Mouse (Mus musculus) stomach, embryonic 15.5 days (tissue): ENCODE data around the gene Kif27. TPM values are rescaled to one million over a fixed set of nuclear protein-coding genes. Genes with fewer than 3 reads are reported as not detected.
"Not testable (repeated sequence)": the region's sequence is repeated elsewhere in the genome, so short reads cannot be mapped to it uniquely, and the experiment has no call there.

Experiments used
- ATAC-seq: fragments of 200-750 bp; cut with Nextera tagmentation; 2 replicates; pipeline ENCODE4 v1.8.0; 2017; ENCODE audit warnings: low read depth, moderate number of reproducible peaks, moderate TSS enrichment; ENCODE audit not compliant: insufficient read depth, low FRiP score
- H3K27ac ChIP-seq: fragments of 300-500 bp; sonication (generic); 2 replicates; pipeline ENCODE4 v1.5.1; 2015; ENCODE audit warnings: mild to moderate bottlenecking, inconsistent platforms
- H3K27me3 ChIP-seq: fragments of 300-500 bp; sonication (generic); replicated peaks from 2 replicates; pipeline ENCODE4 v1.6.1; 2015; ENCODE audit warnings: inconsistent platforms
- H3K36me3 ChIP-seq: fragments of 300-500 bp; sonication (generic); 2 replicates; pipeline ENCODE4 v1.6.1; 2015; ENCODE audit warnings: inconsistent platforms
- H3K4me1 ChIP-seq: fragments of 300-500 bp; sonication (generic); 2 replicates; pipeline ENCODE4 v1.6.1; 2015; ENCODE audit warnings: inconsistent platforms
- H3K4me2 ChIP-seq: fragments of 300-500 bp; sonication (generic); 2 replicates; pipeline ENCODE4 v1.6.1; 2015; ENCODE audit warnings: mild to moderate bottlenecking, inconsistent platforms
- H3K4me3 ChIP-seq: fragments of 300-500 bp; sonication (generic); replicated peaks from 2 replicates; pipeline ENCODE4 v1.5.1; 2015; ENCODE audit warnings: inconsistent platforms
- H3K9ac ChIP-seq: fragments of 300-500 bp; sonication (generic); 2 replicates; pipeline ENCODE4 v1.6.1; 2015; ENCODE audit warnings: inconsistent platforms
- H3K9me3 ChIP-seq: fragments of 300-500 bp; sonication (generic); 2 replicates; pipeline ENCODE4 v1.6.1; 2016; ENCODE audit warnings: inconsistent platforms
- WGBS: fragments of 180-500 bp; shearing (Covaris S2); methylation state at CpG from one replicate; pipeline ENCODE4 v1.1.7; 2015; 5-methylcytosine and 5-hydroxymethylcytosine counted together
- polyA plus RNA-seq: library from polyadenylated mRNA; unstranded; fragments of >200 nt; fragmentation: Nextera tagmentation; extraction: Ambion mirVana; gene quantifications from 2 replicates; pipeline ENCODE4 v1.2.1, GENCODE M21; 2015

The Kif27 gene
- polyA plus RNA-seq, 1 experiment from 2014 or later, result 0.49 TPM

- H3K27ac ChIP-seq, result no peak overlapping the region
- peak overlapping the region; percentile 72 for H3K4me3 ChIP-seq
- H3K4me2 ChIP-seq, result peak overlapping the region; percentile 93
- H3K4me1 ChIP-seq, result 0 out of 2 replicates have a peak, but pooled peaks cover 3% of the 10 kb centered on the region
- WGBS, result 80% methylated on average over 7 of the region's 7 CpGs
- no peak for ATAC-seq
- peaks cover 6% of the 10 kb centered on the region; the same call in 1 of the 2 replicates for H3K9me3 ChIP-seq
- 0 out of 2 replicates have a peak overlapping the region, but pooled peaks have one; percentile 63 for H3K9ac ChIP-seq
- H3K27me3 ChIP-seq, result no peaks in the 10 kb centered on the region
- peaks cover 20% of the 10 kb centered on the region for H3K36me3 ChIP-seq
Measured at GRCm38 (mm10) chr13:58385547-58385920, 26.6 kb upstream of the Kif27 start.

DNA sequence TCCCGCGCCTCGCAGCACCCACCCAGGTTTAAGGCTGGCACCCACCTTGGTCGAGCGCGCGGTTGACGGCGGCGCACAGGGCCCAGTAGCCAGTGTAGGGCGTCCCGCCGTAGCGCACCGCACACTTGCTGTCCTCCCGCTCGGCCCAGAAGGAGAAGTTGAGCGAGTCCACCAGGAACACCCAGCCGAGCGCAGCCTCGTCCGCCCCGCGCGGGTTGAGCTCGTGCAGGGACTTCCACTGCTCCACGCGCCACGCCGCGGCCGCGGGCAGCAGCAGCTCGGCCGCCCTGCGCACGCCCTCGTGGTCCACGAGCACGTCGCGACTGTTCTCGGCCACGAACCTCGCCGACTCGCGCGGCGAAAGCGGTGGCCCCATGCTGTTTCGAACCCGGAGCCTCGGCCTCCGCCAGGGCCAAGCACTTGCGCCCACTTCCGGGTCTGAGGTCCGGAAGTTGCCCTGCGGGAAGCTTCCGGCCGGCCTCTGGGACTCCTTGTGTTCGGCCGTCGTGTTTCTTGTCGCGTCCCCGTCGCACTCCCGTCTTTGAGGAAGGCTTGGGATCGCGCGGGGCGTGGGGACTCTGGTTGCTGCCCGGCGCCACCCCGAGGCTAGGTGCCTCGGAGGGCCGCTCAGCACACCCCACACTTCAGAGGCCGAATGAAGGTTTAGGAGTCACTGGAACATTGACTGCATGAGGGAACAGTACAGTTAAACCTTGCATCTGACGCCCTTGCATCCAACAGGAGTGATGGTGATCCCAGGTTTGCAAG, 26.0 kb upstream of the Kif27 start, which contains the start of gene 2210016F16Rik:
Gene 2210016F16Rik, minus strand, starts transcription at position 447 of the 768 bp plus-strand sequence.
- H3K4me1 ChIP-seq, result 0 out of 2 replicates have a peak, but pooled peaks cover 3% of the 10 kb centered on the region
- no peak within 1 kb of the TSS for H3K27ac ChIP-seq
- 2% methylated on average over 80 of the region's 80 CpGs for WGBS

GRCm38 (mm10) chr13:58384371-58384770, 25.4 kb upstream of the Kif27 start:
- Histone ChIP-seq H3K4me1 (0 out of 2 replicates have a peak, but pooled peaks cover 3% of the 10 kb centered on the region), H3K27ac (no peak overlapping the region), H3K36me3 (peaks cover 25% of the 10 kb centered on the region), H3K4me2 (peak overlapping the region; percentile 93), H3K4me3 (peak overlapping the region; percentile 72), H3K9ac (peak overlapping the region; percentile 63), H3K9me3 (peaks cover 6% of the 10 kb centered on the region; the same call in 1 of the 2 replicates), H3K27me3 (no peaks in the 10 kb centered on the region)
- WGBS, result 37% methylated on average over 11 of the region's 11 CpGs
- no peak for ATAC-seq

More for the DNA sequence above, 26.0 kb upstream of the Kif27 start, which contains the start of gene 2210016F16Rik:
- peak within 1 kb of the TSS; percentile 63 for H3K9ac ChIP-seq
- H3K9me3 ChIP-seq, result peaks cover 6% of the 10 kb centered on the region; the same call in 1 of the 2 replicates
- peaks cover 25% of the 10 kb centered on the region for H3K36me3 ChIP-seq
- H3K27me3 ChIP-seq, result no peaks in the 10 kb centered on the region
- peak within 1 kb of the TSS; percentile 72 for H3K4me3 ChIP-seq
- peak; percentile 67 for ATAC-seq
- H3K4me2 ChIP-seq, result peak within 1 kb of the TSS; percentile 93

- Histone ChIP-seq H3K36me3 (no peaks in the 10 kb centered on the region), H3K27me3 (no peaks in the 10 kb centered on the region), H3K4me3 (no peak overlapping the region), H3K9ac (no peak overlapping the region), H3K4me1 (no peaks in the 10 kb centered on the region), H3K9me3 (no peaks in the 10 kb centered on the region), H3K27ac (no peak overlapping the region), H3K4me2 (no peak overlapping the region)
- 80% methylated on average over 2 of the region's 2 CpGs for WGBS
- no peak for ATAC-seq
Measured at GRCm38 (mm10) chr13:58373153-58373470, 14.2 kb upstream of the Kif27 start.

DNA sequence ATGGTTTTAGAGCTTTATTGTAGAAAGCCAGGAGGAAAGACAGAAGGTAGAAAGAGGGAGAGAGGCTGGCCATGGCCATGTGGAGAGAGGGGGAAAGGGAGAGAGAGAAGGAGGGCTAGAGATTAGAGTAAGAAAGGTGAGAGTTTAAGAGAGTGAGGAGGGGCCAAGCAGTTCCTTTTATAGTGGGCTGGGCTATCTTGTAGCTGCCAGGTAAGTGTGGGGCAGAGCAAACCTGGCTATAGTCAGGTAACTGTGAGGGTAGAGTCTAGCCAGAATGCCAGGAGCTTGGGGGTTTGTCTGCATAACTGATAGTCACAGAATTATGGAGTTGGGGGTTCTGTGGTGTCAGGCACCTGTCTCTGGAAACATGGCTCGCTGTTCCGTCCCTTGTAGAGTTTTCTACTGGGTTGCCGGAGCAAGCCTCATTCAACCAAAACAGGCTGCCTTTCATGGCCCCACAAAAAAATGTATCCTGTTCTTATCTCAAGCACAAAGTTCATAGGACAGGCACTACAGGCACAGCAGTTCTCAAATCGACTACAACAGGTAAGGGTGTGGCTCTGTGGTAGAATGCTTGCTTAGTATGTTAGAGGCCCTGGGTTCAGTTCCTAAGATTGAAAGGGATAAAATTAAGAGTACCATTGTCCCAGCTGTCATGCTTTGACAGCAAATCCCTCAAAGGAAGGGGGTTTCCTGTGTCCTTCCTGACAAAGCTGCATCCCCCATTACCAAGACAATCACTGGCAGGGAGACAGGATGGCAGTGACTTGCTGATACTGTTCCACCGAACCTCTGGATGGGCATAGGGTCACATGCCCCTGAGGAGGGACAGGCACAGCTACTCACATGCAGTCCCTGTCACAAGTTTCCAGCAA, 13.6 kb upstream of the Kif27 start:
- H3K4me1 ChIP-seq, result no peaks in the 10 kb centered on the region
- no peak overlapping the region for H3K4me3 ChIP-seq
- H3K4me2 ChIP-seq, result no peak overlapping the region
- peak; percentile 53; the same call in 1 of the 2 replicates for ATAC-seq
- no peaks in the 10 kb centered on the region for H3K36me3 ChIP-seq
- WGBS, result 69% methylated on average over 5 of the region's 5 CpGs
- H3K9ac ChIP-seq, result no peak overlapping the region
- no peaks in the 10 kb centered on the region for H3K27me3 ChIP-seq
- H3K27ac ChIP-seq, result no peak overlapping the region
- H3K9me3 ChIP-seq, result no peaks in the 10 kb centered on the region

GRCm38 (mm10) chr13:58368835-58369234, 9.9 kb upstream of the Kif27 start:
- H3K36me3 ChIP-seq, result no peaks in the 10 kb centered on the region
- no peak for ATAC-seq
- H3K4me2 ChIP-seq, result no peak overlapping the region
- no peaks in the 10 kb centered on the region for H3K27me3 ChIP-seq
- 59% methylated on average over 4 of the region's 4 CpGs for WGBS
- no peak overlapping the region for H3K9ac ChIP-seq
- H3K27ac ChIP-seq, result no peak overlapping the region
- no peaks in the 10 kb centered on the region for H3K9me3 ChIP-seq
- H3K4me3 ChIP-seq, result no peak overlapping the region
- H3K4me1 ChIP-seq, result no peaks in the 10 kb centered on the region

DNA sequence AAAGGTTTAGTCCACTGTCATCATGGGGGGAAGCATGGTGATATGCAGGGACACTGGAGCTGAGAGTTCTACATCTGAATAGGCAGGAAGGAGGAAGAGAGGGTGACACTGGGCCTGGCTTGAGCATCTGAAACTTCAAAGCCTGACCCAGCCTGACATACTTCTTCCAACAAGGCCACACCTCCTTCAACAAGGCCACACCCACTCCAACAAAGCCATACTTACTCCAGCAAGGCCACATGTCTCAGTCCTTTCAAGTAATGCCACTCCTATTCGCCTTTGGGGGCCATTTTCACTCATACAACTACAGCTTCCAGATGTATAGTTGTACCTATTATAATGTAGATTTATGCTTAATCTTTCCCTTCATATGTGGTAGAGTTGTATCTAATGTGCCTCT, 8.7 kb upstream of the Kif27 start:
- Histone ChIP-seq H3K4me3 (no peak overlapping the region), H3K36me3 (no peaks in the 10 kb centered on the region), H3K9me3 (no peaks in the 10 kb centered on the region), H3K27ac (no peak overlapping the region), H3K4me1 (no peaks in the 10 kb centered on the region), H3K9ac (no peak overlapping the region), H3K4me2 (no peak overlapping the region), H3K27me3 (no peaks in the 10 kb centered on the region)
- 65% methylated on average over 1 of the region's 1 CpGs for WGBS
- ATAC-seq, result no peak

- H3K9ac ChIP-seq, result no peak overlapping the region
Measured at GRCm38 (mm10) chr13:58366373-58366772, 7.5 kb upstream of the Kif27 start.

DNA sequence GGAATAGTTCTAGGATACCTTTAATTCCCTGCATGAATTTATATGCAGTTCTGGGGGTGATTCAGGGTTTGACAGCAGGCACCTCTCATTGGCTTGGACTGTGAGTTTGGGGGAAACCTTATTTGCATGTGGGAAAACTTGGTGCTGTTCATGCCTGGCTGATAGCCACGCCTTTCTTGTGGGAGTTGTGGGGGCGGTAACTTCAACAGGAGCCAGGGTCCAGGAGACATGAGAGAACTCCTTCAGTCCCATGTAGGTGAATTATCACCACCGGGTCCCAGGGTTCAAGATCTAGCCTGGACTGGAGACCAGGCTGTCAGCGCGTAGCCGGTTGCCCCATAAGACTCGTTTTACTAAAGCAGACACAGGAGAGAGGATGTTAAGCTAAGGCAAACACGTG, 6.3 kb upstream of the Kif27 start:
- not testable (repeated sequence) for H3K36me3 ChIP-seq, H3K4me2 ChIP-seq, H3K9ac ChIP-seq, H3K4me1 ChIP-seq, H3K4me3 ChIP-seq, H3K27me3 ChIP-seq, ATAC-seq, H3K9me3 ChIP-seq, H3K27ac ChIP-seq
- 82% methylated on average over 8 of the region's 8 CpGs for WGBS

More at GRCm38 (mm10) chr13:58366373-58366772, 7.5 kb upstream of the Kif27 start:
- no peak for ATAC-seq
- Histone ChIP-seq H3K4me2 (no peak overlapping the region), H3K4me3 (no peak overlapping the region), H3K4me1 (no peaks in the 10 kb centered on the region), H3K27me3 (no peaks in the 10 kb centered on the region), H3K9me3 (no peaks in the 10 kb centered on the region), H3K27ac (no peak overlapping the region), H3K36me3 (no peaks in the 10 kb centered on the region)
- 85% methylated on average over 3 of the region's 3 CpGs for WGBS

GRCm38 (mm10) chr13:58364353-58365175, 5.6 kb upstream of the Kif27 start:
- Histone ChIP-seq H3K4me1 (no peaks in the 10 kb centered on the region), H3K36me3 (no peaks in the 10 kb centered on the region), H3K9me3 (no peaks in the 10 kb centered on the region), H3K27ac (no peak overlapping the region), H3K4me2 (no peak overlapping the region), H3K4me3 (no peak overlapping the region), H3K9ac (no peak overlapping the region), H3K27me3 (no peaks in the 10 kb centered on the region)
- no peak for ATAC-seq
- 68% methylated on average over 8 of the region's 8 CpGs for WGBS

GRCm38 (mm10) chr13:58359304-58359653, 357 bp upstream of the Kif27 start:
- 4% methylated on average over 7 of the region's 7 CpGs for WGBS
- Histone ChIP-seq H3K27me3 (no peaks in the 10 kb centered on the region), H3K9ac (no peak overlapping the region), H3K9me3 (no peaks in the 10 kb centered on the region), H3K4me3 (peak overlapping the region; percentile 70), H3K4me1 (no peaks in the 10 kb centered on the region), H3K4me2 (peak overlapping the region; percentile 99), H3K36me3 (no peaks in the 10 kb centered on the region), H3K27ac (peak overlapping the region; percentile 68; the same call in 1 of the 2 replicates)
- ATAC-seq, result peak; percentile 62; the same call in 1 of the 2 replicates
